Mouse (Mus musculus) liver, adult 2 months (tissue): ENCODE measurements around the gene Hrk.

Source experiments
- CTCF ChIP-seq: fragments of 200-500 bp; IDR thresholded peaks from 2 replicates; pipeline ENCODE4 v1.5.1; 2011; ENCODE audit warnings: low read depth, low read length, control low read depth
- POLR2A ChIP-seq: fragments of 200-500 bp; IDR thresholded peaks from 2 replicates; pipeline ENCODE4 v1.6.1; 2011; ENCODE audit warnings: low read length, control low read depth; ENCODE audit not compliant: insufficient read depth; ENCODE audit errors: extremely low read depth

DNA sequence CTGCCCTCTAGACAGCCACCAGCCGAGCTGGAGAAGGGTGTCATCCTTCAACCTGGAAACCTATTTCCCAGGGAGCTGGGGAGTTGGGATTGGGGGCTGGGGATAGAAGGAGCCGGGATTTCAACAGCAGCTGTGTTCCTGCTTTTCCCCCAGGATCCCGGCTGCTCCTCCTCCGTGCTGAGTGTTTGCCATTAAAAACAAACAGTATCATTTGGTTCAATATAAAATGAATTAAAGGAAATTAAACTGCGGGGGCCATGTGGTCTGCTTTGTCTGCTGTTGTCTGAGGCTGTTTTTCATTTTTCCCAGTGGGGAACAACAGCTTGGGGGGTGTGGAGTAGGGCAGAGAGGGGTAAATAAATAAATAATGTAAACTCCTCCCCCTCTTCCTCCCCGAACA is 53.0 kb downstream of the Hrk start:
- no peak for TF ChIP-seq CTCF
- TF ChIP-seq POLR2A: no peak
